Mouse (Mus musculus): ENCODE measurements around the gene Pqlc3. TPM values are rescaled to one million over a fixed set of nuclear protein-coding genes. Genes with fewer than 3 reads are reported as not detected.

The Pqlc3 gene
- polyA plus RNA-seq, 1 experiment from 2014 or later, result 3.7 TPM

DNA sequence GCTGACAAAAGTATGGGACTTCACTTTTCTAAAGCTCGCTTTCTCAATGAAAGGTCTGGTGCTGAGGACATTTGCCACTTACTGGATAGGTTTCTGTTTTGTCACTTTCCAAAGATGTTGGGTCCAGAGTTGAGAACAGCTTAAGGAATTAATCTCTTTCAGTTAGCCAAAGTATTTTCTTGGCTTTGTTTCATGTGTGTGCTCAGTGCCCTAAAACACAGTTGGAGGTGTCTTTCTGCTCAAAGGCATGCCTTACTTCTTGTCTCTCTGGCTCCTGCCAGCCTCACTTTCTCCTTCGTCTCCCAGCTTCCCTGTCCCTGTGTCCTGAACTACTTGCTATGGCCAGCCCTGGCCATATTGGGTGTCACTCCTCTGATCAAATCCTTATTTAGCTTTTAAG, 8.8 kb downstream of the Pqlc3 start:
- WGBS, result 88% methylated on average over 2 of the region's 2 CpGs
- H3K36me3 ChIP-seq (ENCODE audit: insufficient read depth), result peaks cover 19% of the 10 kb centered on the region
- no peak for ATAC-seq (ENCODE audit: insufficient read depth)
- no peak overlapping the region for H3K27ac ChIP-seq (ENCODE audit: low read depth)
- H3K4me3 ChIP-seq (ENCODE audit: low read depth, low read length), result no peak overlapping the region
- no peak for TF ChIP-seq CTCF (IDR thresholded peaks at IDR 0.05; ENCODE audit: low read depth)
- H3K9ac ChIP-seq, result no peak overlapping the region
- H3K4me2 ChIP-seq, result no peak overlapping the region
- DNase-seq, result no peak
- H3K9me3 ChIP-seq (ENCODE audit: low read depth, low read length), result no peaks in the 10 kb centered on the region
- no peaks in the 10 kb centered on the region for H3K4me1 ChIP-seq (ENCODE audit: insufficient read depth)
- H3K27me3 ChIP-seq (ENCODE audit: insufficient read depth, low read length), result no peaks in the 10 kb centered on the region

DNA sequence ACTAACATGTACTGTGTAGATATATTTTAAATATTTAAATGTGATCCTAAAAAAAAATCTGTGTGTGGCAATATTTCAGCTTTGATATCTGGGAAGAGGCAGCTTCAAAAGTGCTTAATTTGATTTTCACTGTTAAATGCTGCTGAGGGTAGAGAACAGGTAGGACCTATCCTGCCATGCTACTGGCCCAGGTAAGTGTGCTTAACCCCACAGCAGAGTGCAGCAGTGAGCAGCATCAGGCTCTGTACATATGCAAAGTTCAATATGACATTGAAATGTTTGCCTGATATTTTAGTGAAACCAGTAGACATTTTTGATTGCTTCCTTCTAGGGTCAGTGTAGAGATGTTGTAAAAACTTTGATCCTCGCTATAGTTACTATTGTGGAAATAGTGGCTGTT, 14.4 kb downstream of the Pqlc3 start:
- DNase-seq (no peak), ATAC-seq (ENCODE audit: insufficient read depth) (no peak)
- 91% methylated on average over 1 of the region's 1 CpGs for WGBS
- peaks cover 45% of the 10 kb centered on the region for H3K36me3 ChIP-seq (ENCODE audit: insufficient read depth)
- H3K27ac ChIP-seq (ENCODE audit: low read depth), result no peak overlapping the region
- TF ChIP-seq CTCF (IDR thresholded peaks at IDR 0.05; ENCODE audit: low read depth), result no peak
- H3K4me2 ChIP-seq, result no peak overlapping the region
- H3K4me3 ChIP-seq (ENCODE audit: low read depth, low read length), result no peak overlapping the region
- no peaks in the 10 kb centered on the region for H3K9me3 ChIP-seq (ENCODE audit: low read depth, low read length)
- no peaks in the 10 kb centered on the region for H3K4me1 ChIP-seq (ENCODE audit: insufficient read depth)
- H3K27me3 ChIP-seq (ENCODE audit: insufficient read depth, low read length), result no peaks in the 10 kb centered on the region
- H3K9ac ChIP-seq, result no peak overlapping the region

DNA sequence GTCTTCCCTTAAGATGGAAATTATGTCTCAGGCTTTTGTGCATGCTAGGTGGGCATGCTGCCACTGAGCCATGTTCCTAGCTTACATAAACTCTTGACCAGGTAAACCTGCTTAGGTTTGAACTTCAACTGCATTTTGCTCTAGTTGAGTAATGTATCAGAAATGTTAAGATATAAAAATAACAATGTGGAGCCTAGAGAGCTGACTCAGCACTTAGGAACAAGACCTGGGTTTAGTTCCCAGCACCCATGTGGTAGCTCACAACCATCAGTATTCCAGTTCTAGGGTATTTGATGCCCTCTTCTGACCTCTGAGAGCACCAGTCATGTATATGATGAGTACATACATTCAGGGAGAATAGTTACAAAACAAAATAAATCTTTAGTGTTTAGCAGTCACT, 23.1 kb downstream of the Pqlc3 start:
- no peak for TF ChIP-seq CTCF (IDR thresholded peaks at IDR 0.05; ENCODE audit: low read depth)
- Histone ChIP-seq H3K36me3 (ENCODE audit: insufficient read depth) (peaks cover 87% of the 10 kb centered on the region), H3K9me3 (ENCODE audit: low read depth, low read length) (no peaks in the 10 kb centered on the region), H3K27ac (ENCODE audit: low read depth) (no peak overlapping the region), H3K9ac (no peak overlapping the region), H3K4me1 (ENCODE audit: insufficient read depth) (no peaks in the 10 kb centered on the region), H3K27me3 (ENCODE audit: insufficient read depth, low read length) (no peaks in the 10 kb centered on the region), H3K4me3 (ENCODE audit: low read depth, low read length) (no peak overlapping the region), H3K4me2 (no peak overlapping the region)
- DNase-seq (no peak), ATAC-seq (ENCODE audit: insufficient read depth) (no peak)

DNA sequence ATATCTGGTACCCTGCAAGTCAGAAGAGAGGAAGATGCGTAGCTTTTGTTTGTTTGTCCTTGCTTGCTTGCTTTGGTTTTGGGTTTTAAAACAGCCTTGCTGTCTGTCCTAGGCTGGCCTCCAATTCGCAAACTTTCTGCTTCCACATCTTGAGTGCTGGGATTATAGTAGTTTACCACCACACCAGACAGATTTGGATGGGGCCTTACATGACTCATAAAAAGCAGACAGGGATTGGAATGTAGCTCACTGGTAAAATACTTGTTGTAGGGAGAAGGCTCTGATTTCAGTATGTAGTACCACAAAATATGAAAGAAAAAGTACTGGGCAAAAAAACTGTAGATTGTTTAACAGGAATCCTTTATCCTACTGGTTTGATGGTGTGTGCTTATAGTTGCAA, 33.4 kb downstream of the Pqlc3 start:
- Histone ChIP-seq H3K36me3 (ENCODE audit: insufficient read depth) (peaks cover 59% of the 10 kb centered on the region), H3K4me2 (no peak overlapping the region), H3K9me3 (ENCODE audit: low read depth, low read length) (no peaks in the 10 kb centered on the region), H3K4me3 (ENCODE audit: low read depth, low read length) (no peak overlapping the region), H3K27ac (ENCODE audit: low read depth) (no peak overlapping the region), H3K4me1 (ENCODE audit: insufficient read depth) (no peaks in the 10 kb centered on the region), H3K9ac (no peak overlapping the region), H3K27me3 (ENCODE audit: insufficient read depth, low read length) (no peaks in the 10 kb centered on the region)
- DNase-seq (no peak), ATAC-seq (ENCODE audit: insufficient read depth) (no peak)
- no peak for TF ChIP-seq CTCF (IDR thresholded peaks at IDR 0.05; ENCODE audit: low read depth)
- 93% methylated on average over 2 of the region's 2 CpGs for WGBS

DNA sequence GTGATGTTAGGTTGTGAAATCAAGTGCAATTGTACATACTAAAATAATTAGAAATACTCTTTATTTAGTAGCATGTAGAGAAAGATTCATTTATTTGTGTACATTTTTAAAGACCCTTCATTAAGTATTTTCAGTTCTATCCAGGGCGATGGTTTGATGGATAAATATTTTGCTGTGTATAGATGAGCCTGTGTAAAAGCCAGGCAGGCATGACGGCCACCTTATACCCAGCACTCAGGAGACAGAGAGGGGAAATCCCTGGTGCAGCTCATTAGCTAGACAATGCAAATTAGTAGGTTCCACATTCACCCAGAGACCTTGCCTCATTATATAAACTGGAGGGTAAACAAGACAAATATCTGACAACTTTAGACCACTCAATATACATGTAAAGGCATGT, 36.9 kb downstream of the Pqlc3 start:
- no peaks in the 10 kb centered on the region for H3K4me1 ChIP-seq (ENCODE audit: insufficient read depth)
- no peak overlapping the region for H3K4me2 ChIP-seq
- H3K9me3 ChIP-seq (ENCODE audit: low read depth, low read length), result no peaks in the 10 kb centered on the region
- no peak for TF ChIP-seq CTCF (IDR thresholded peaks at IDR 0.05; ENCODE audit: low read depth)
- no peak overlapping the region for H3K27ac ChIP-seq (ENCODE audit: low read depth)
- H3K9ac ChIP-seq, result no peak overlapping the region
- DNase-seq (no peak), ATAC-seq (ENCODE audit: insufficient read depth) (no peak)
- no peaks in the 10 kb centered on the region for H3K27me3 ChIP-seq (ENCODE audit: insufficient read depth, low read length)
- H3K36me3 ChIP-seq (ENCODE audit: insufficient read depth), result peaks cover 66% of the 10 kb centered on the region
- H3K4me3 ChIP-seq (ENCODE audit: low read depth, low read length), result no peak overlapping the region
- WGBS, result 88% methylated on average over 2 of the region's 2 CpGs

DNA sequence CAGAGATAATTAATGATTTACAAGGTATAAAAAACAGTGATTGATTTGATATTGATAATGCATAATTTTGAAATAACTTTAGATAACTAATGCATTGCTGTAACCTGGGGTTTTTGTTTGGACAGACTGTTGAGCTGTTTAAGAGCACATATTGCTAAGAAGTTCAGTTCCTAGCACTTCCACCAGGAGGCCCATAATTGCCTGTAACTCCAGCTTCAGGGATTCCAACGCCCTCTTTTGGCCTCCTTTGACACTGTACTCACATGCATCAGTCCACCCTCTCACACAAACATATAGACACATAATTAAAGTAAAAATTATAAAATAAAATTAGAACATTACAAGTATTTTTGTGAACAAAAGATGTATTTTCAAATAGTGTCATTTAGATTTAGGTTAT, 41.4 kb downstream of the Pqlc3 start:
- no peaks in the 10 kb centered on the region for H3K9me3 ChIP-seq (ENCODE audit: low read depth, low read length)
- peak; percentile 57 for TF ChIP-seq CTCF (IDR thresholded peaks at IDR 0.05; ENCODE audit: low read depth)
- H3K4me2 ChIP-seq, result no peak overlapping the region
- H3K36me3 ChIP-seq (ENCODE audit: insufficient read depth), result peaks cover 67% of the 10 kb centered on the region
- no peak overlapping the region for H3K27ac ChIP-seq (ENCODE audit: low read depth)
- no peaks in the 10 kb centered on the region for H3K4me1 ChIP-seq (ENCODE audit: insufficient read depth)
- 68% methylated on average over 1 of the region's 1 CpGs for WGBS
- H3K27me3 ChIP-seq (ENCODE audit: insufficient read depth, low read length), result no peaks in the 10 kb centered on the region
- ATAC-seq (ENCODE audit: insufficient read depth) (no peak), DNase-seq (peak; percentile 64)
- no peak overlapping the region for H3K9ac ChIP-seq
- H3K4me3 ChIP-seq (ENCODE audit: low read depth, low read length), result no peak overlapping the region

DNA sequence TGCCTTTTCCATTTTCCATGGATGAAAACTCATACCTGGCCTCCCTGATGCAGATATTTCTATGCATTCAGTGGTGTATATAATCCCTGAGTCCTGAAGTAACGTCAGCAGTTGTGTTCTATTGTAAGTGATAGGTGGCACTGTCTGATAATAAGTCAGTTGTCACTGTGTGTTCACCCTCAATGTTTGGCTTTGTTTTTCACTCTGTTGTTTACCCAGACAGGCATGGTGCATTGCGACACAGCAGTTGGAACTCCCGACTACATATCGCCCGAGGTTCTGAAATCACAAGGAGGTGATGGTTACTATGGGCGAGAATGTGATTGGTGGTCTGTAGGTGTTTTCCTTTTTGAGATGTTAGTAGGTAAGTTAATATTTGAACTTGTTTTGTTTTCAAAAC, 52.0 kb downstream of the Pqlc3 start:
- peaks cover 24% of the 10 kb centered on the region for H3K36me3 ChIP-seq (ENCODE audit: insufficient read depth)
- TF ChIP-seq CTCF (IDR thresholded peaks at IDR 0.05; ENCODE audit: low read depth), result no peak
- ATAC-seq (ENCODE audit: insufficient read depth), result no peak

DNA sequence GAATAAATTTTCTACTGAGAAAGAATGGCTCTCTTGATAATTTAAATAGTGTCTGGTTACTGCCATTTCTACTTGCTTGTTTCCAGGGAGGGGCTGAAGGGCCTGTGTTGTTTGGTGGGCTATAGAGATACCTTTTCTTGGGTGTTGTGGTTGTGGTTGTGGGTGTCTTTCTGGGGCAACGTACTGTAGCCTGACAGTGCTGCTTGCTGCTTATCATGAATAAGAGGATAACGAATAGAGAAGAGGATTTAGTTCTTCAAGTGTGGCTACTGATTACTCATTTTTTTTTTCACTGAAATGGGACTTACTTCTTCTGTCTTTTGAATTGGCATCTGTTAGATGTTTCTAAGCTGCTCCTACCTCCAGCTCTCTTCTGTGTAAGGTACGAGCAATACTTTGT, 58.2 kb downstream of the Pqlc3 start:
- no peak overlapping the region for H3K27ac ChIP-seq (ENCODE audit: low read depth)
- H3K27me3 ChIP-seq (ENCODE audit: insufficient read depth, low read length), result no peaks in the 10 kb centered on the region
- 81% methylated on average over 3 of the region's 3 CpGs for WGBS
- no peak for ATAC-seq (ENCODE audit: insufficient read depth)
- peaks cover 25% of the 10 kb centered on the region for H3K36me3 ChIP-seq (ENCODE audit: insufficient read depth)
- H3K4me2 ChIP-seq, result no peak overlapping the region
- no peak overlapping the region for H3K4me3 ChIP-seq (ENCODE audit: low read depth, low read length)
- TF ChIP-seq CTCF (IDR thresholded peaks at IDR 0.05; ENCODE audit: low read depth), result no peak
- no peaks in the 10 kb centered on the region for H3K4me1 ChIP-seq (ENCODE audit: insufficient read depth)
- H3K9me3 ChIP-seq (ENCODE audit: low read depth, low read length), result no peaks in the 10 kb centered on the region
- DNase-seq, result no peak
- no peak overlapping the region for H3K9ac ChIP-seq

More for the DNA sequence above, 52.0 kb downstream of the Pqlc3 start:
- no peak overlapping the region for H3K4me2 ChIP-seq
- 86% methylated on average over 6 of the region's 6 CpGs for WGBS
- H3K9ac ChIP-seq, result no peak overlapping the region
- H3K27me3 ChIP-seq (ENCODE audit: insufficient read depth, low read length), result no peaks in the 10 kb centered on the region
- H3K27ac ChIP-seq (ENCODE audit: low read depth), result no peak overlapping the region
- no peaks in the 10 kb centered on the region for H3K4me1 ChIP-seq (ENCODE audit: insufficient read depth)
- no peak overlapping the region for H3K4me3 ChIP-seq (ENCODE audit: low read depth, low read length)
- no peak for DNase-seq
- no peaks in the 10 kb centered on the region for H3K9me3 ChIP-seq (ENCODE audit: low read depth, low read length)

Other genes with a start within 250 kb of the Pqlc3 start
- gene Greb1, start 199.5 kb downstream of the Pqlc3 start, polyA plus RNA-seq (2014; fragmentation: Nextera tagmentation; extraction: Ambion mirVana), result 3.1 and 4.4 TPM in 2 replicates
- gene E2f6, start 189.4 kb downstream of the Pqlc3 start, polyA plus RNA-seq (2014; fragmentation: Nextera tagmentation; extraction: Ambion mirVana), result 49.0 and 49.8 TPM in 2 replicates
- gene Rock2, start 105.5 kb downstream of the Pqlc3 start, polyA plus RNA-seq (2014; fragmentation: Nextera tagmentation; extraction: Ambion mirVana), result 22.6 and 23.2 TPM in 2 replicates
- 0.26 and 0.29 TPM in 2 replicates for gene 2410004P03Rik, start 11.3 kb upstream of the Pqlc3 start, polyA plus RNA-seq (2014; fragmentation: Nextera tagmentation; extraction: Ambion mirVana)
- 0.19 and 0.34 TPM in 2 replicates for gene Kcnf1, start 176.5 kb upstream of the Pqlc3 start, polyA plus RNA-seq (2014; fragmentation: Nextera tagmentation; extraction: Ambion mirVana)